Mouse (Mus musculus) forebrain, embryonic 13.5 days (tissue): ENCODE results near the gene Cdk2. TPM values are rescaled to one million over a fixed set of nuclear protein-coding genes. Genes with fewer than 3 reads are reported as not detected.

Experiments
- ATAC-seq: fragments of 200-750 bp; cut with Nextera tagmentation; 2 replicates; pipeline ENCODE4 v1.8.0; 2017
- H3K27ac ChIP-seq: fragments of 300-500 bp; sonication (generic); 2 replicates; pipeline ENCODE4 v1.5.1; 2015; ENCODE audit warnings: inconsistent platforms, mild to moderate bottlenecking, moderate library complexity
- H3K27me3 ChIP-seq: fragments of 300-500 bp; sonication (generic); 2 replicates; pipeline ENCODE4 v1.6.1; 2015; ENCODE audit warnings: mild to moderate bottlenecking, inconsistent platforms
- H3K36me3 ChIP-seq: fragments of 300-500 bp; sonication (generic); 2 replicates; pipeline ENCODE4 v1.6.1; 2015; ENCODE audit warnings: mild to moderate bottlenecking, inconsistent platforms; ENCODE audit not compliant: poor library complexity, severe bottlenecking
- H3K4me1 ChIP-seq: fragments of 300-500 bp; sonication (generic); 2 replicates; pipeline ENCODE4 v1.6.1; 2015; ENCODE audit warnings: inconsistent platforms
- H3K4me2 ChIP-seq: fragments of 300-500 bp; sonication (generic); 2 replicates; pipeline ENCODE4 v1.6.1; 2015; ENCODE audit warnings: inconsistent platforms, mild to moderate bottlenecking, moderate library complexity
- H3K4me3 ChIP-seq: fragments of 300-500 bp; sonication (generic); 2 replicates; pipeline ENCODE4 v1.5.1; 2015; ENCODE audit warnings: mild to moderate bottlenecking, inconsistent platforms
- H3K9ac ChIP-seq: fragments of 300-500 bp; sonication (generic); 2 replicates; pipeline ENCODE4 v1.6.1; 2015; ENCODE audit warnings: mild to moderate bottlenecking, inconsistent platforms
- H3K9me3 ChIP-seq: fragments of 300-500 bp; sonication (generic); replicated peaks from 2 replicates; pipeline ENCODE4 v1.6.1; 2016; ENCODE audit warnings: inconsistent platforms
- WGBS: fragments of 180-500 bp; shearing (Covaris S2); methylation state at CpG from one replicate; pipeline ENCODE4 v1.1.7; 2015; 5-methylcytosine and 5-hydroxymethylcytosine counted together
- polyA plus RNA-seq: library from polyadenylated mRNA; unstranded; fragments of >200 nt; fragmentation: Nextera tagmentation; extraction: Ambion mirVana; gene quantifications from 2 replicates; pipeline ENCODE4 v1.2.1, GENCODE M21; 2015

The Cdk2 gene
- polyA plus RNA-seq, 1 experiment from 2014 or later: 69.9 TPM

DNA sequence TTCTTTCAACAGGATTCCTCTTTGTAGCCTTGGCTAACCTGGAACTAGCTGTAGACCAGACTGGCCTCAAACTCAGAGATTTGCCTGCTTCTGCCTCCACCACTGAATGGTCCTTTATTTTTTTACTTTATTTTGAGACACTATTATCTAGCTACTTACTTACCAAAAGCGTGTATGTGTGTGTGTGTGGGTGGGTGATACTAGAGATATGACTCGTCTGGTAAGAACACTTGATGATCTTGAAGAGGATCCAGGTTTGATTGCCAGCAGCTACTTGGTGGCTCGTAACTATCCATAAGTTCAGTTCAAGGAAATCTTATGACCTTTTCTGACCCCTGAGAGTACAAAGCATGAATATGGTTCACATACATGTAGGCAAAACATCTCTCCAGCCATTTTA lies 39.5 kb downstream of the Cdk2 start:
- Histone ChIP-seq H3K4me1 (peaks cover 9% of the 10 kb centered on the region; the same call in 1 of the 2 replicates), H3K4me2 (no peak overlapping the region), H3K36me3 (no peaks in the 10 kb centered on the region), H3K27ac (no peak overlapping the region), H3K4me3 (no peak overlapping the region), H3K27me3 (no peaks in the 10 kb centered on the region), H3K9ac (no peak overlapping the region), H3K9me3 (no peaks in the 10 kb centered on the region)
- 92% methylated on average over 3 of the region's 3 CpGs for WGBS
- ATAC-seq: no peak

GRCm38 (mm10) chr10:128664808-128665207 lies 40.0 kb downstream of the Cdk2 start:
- H3K27ac ChIP-seq: no peak overlapping the region
- H3K4me3 ChIP-seq: no peak overlapping the region
- no peaks in the 10 kb centered on the region for H3K36me3 ChIP-seq
- H3K4me1 ChIP-seq: peaks cover 9% of the 10 kb centered on the region; the same call in 1 of the 2 replicates
- no peak overlapping the region for H3K9ac ChIP-seq
- no peaks in the 10 kb centered on the region for H3K9me3 ChIP-seq
- no peaks in the 10 kb centered on the region for H3K27me3 ChIP-seq
- WGBS: 68% methylated on average over 3 of the region's 3 CpGs
- H3K4me2 ChIP-seq: no peak overlapping the region
- no peak for ATAC-seq

DNA sequence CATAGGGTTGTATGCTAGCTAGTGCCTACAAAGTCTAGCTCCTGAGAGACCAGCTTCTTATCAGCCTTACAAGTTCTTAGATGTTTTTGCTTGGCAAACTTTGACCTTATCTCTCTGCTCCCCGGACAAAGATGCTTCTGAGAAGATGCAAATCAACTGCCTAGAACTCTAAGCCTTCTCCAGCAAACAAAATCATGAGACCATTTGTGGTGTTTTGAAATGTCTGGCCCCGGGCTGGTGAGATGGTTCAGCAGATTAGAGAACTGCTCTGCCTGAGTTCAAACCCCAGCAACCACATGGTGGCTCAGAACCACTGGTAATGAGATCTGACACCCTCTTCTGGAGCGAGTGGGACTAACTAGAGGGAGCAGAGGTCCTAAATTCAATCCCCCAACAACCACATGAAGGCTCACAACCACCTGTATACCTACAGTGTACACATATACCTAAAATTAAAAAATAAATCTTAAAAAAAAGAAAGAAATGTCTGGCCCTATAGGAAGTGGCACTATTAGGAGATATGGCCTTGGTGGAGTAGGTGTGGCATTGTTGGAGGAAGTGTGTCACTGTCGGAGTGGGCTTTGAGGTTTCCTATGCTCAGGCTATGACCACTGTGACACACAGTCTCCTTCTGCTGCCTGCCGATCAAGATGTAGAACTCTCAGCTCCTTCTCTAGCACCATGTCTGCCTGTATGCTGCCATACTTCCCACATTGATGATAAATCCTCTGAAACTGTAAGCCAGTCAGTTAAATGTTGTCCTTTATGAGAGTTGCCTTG lies 41.2 kb downstream of the Cdk2 start:
- Histone ChIP-seq H3K4me1 (0 out of 2 replicates have a peak, but pooled peaks cover 4% of the 10 kb centered on the region), H3K4me3 (no peak overlapping the region), H3K27ac (no peak overlapping the region), H3K36me3 (no peaks in the 10 kb centered on the region), H3K4me2 (no peak overlapping the region), H3K9me3 (no peaks in the 10 kb centered on the region), H3K27me3 (no peaks in the 10 kb centered on the region), H3K9ac (no peak overlapping the region)
- 74% methylated on average over 5 of the region's 5 CpGs for WGBS
- no peak for ATAC-seq

GRCm38 (mm10) chr10:128662465-128662864 lies 42.4 kb downstream of the Cdk2 start:
- Histone ChIP-seq H3K27ac (no peak overlapping the region), H3K4me2 (no peak overlapping the region), H3K4me1 (no peaks in the 10 kb centered on the region), H3K9me3 (no peaks in the 10 kb centered on the region), H3K27me3 (no peaks in the 10 kb centered on the region), H3K36me3 (no peaks in the 10 kb centered on the region), H3K9ac (no peak overlapping the region), H3K4me3 (no peak overlapping the region)
- ATAC-seq: no peak

- 58% methylated on average over 9 of the region's 9 CpGs for WGBS
These were observed 45.3 kb downstream of the Cdk2 start for GRCm38 (mm10) chr10:128659490-128659889.

DNA sequence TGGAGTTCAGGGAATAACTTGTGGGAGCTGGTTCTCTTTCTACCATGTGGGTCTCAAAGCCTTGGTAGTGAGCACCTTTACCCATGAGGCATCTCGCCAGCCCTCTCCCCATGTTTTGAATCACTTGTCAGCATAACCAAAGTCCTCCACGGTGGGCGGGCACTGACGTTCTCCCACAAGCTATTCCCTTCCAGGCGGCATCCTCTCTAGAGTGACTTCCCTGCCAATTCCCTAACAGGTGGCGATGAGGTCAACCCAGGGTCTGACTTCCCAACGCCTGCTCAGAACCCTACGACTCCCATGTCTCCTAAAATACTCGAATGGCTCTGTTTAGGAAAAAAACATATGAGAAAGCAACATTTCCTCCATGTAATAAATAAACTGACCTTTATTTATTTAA lies 47.0 kb downstream of the Cdk2 start:
- H3K4me3 ChIP-seq: no peak overlapping the region
- no peak for ATAC-seq
- WGBS: 71% methylated on average over 9 of the region's 9 CpGs

More at GRCm38 (mm10) chr10:128659490-128659889, 45.3 kb downstream of the Cdk2 start:
- H3K4me3 ChIP-seq: no peak overlapping the region
- no peaks in the 10 kb centered on the region for H3K36me3 ChIP-seq
- H3K27me3 ChIP-seq: no peaks in the 10 kb centered on the region
- no peaks in the 10 kb centered on the region for H3K9me3 ChIP-seq
- no peaks in the 10 kb centered on the region for H3K4me1 ChIP-seq
- no peak for ATAC-seq
- H3K9ac ChIP-seq: no peak overlapping the region
- H3K27ac ChIP-seq: no peak overlapping the region
- H3K4me2 ChIP-seq: no peak overlapping the region

DNA sequence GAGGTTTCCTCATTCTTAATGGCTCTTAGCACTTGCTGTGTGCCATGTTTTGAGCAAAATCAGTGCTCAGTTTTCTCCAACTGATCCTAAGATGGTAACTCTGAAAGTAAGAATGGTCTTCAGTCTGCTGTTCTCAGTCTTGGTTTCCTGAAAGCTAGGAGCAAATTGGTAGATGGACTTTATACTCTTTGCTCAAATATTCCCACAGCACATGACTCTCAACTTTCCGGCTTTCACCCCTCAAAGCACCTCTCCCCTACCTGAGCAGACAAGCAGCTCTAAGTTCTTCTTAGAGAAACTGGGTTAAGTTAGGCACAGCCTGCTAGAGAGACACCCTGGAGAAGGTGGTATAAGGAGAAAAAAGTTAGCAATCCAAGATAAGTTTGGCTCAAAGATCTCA lies 48.1 kb downstream of the Cdk2 start:
- no peak overlapping the region for H3K9ac ChIP-seq
- 98% methylated on average over 1 of the region's 1 CpGs for WGBS
- no peaks in the 10 kb centered on the region for H3K9me3 ChIP-seq

More for the DNA sequence above, 47.0 kb downstream of the Cdk2 start:
- Histone ChIP-seq H3K27ac (no peak overlapping the region), H3K4me2 (no peak overlapping the region), H3K9ac (no peak overlapping the region), H3K4me1 (no peaks in the 10 kb centered on the region), H3K9me3 (no peaks in the 10 kb centered on the region), H3K36me3 (no peaks in the 10 kb centered on the region), H3K27me3 (no peaks in the 10 kb centered on the region)

GRCm38 (mm10) chr10:128655254-128655653 lies 49.6 kb downstream of the Cdk2 start:
- 91% methylated on average over 3 of the region's 3 CpGs for WGBS

More for the DNA sequence above, 48.1 kb downstream of the Cdk2 start:
- Histone ChIP-seq H3K4me2 (no peak overlapping the region), H3K27ac (no peak overlapping the region), H3K4me1 (no peaks in the 10 kb centered on the region), H3K36me3 (no peaks in the 10 kb centered on the region), H3K27me3 (no peaks in the 10 kb centered on the region), H3K4me3 (no peak overlapping the region)
- no peak for ATAC-seq

GRCm38 (mm10) chr10:128653866-128654265 lies 51.0 kb downstream of the Cdk2 start:
- WGBS: 73% methylated on average over 4 of the region's 4 CpGs
- no peak for ATAC-seq
- Histone ChIP-seq H3K4me1 (no peaks in the 10 kb centered on the region), H3K27me3 (no peaks in the 10 kb centered on the region), H3K4me3 (no peak overlapping the region), H3K27ac (no peak overlapping the region), H3K9me3 (no peaks in the 10 kb centered on the region), H3K9ac (no peak overlapping the region), H3K4me2 (no peak overlapping the region), H3K36me3 (no peaks in the 10 kb centered on the region)

More at GRCm38 (mm10) chr10:128655254-128655653, 49.6 kb downstream of the Cdk2 start:
- H3K9me3 ChIP-seq: no peaks in the 10 kb centered on the region
- no peak overlapping the region for H3K4me3 ChIP-seq
- no peak overlapping the region for H3K4me2 ChIP-seq
- no peak overlapping the region for H3K27ac ChIP-seq
- ATAC-seq: no peak
- no peaks in the 10 kb centered on the region for H3K27me3 ChIP-seq
- no peaks in the 10 kb centered on the region for H3K36me3 ChIP-seq
- H3K4me1 ChIP-seq: no peaks in the 10 kb centered on the region
- no peak overlapping the region for H3K9ac ChIP-seq

Other genes starting within 250 kb of the Cdk2 start
- 166 and 168 TPM in 2 replicates for gene Smarcc2, start 245.8 kb downstream of the Cdk2 start, polyA plus RNA-seq
- 740 and 741 TPM in 2 replicates for gene Myl6, start 210.9 kb downstream of the Cdk2 start, polyA plus RNA-seq
- gene Myl6b, start 206.3 kb downstream of the Cdk2 start, polyA plus RNA-seq: 4.1 TPM in 2 replicates
- 7.0 and 7.7 TPM in 2 replicates for gene Esyt1, start 179.2 kb downstream of the Cdk2 start, polyA plus RNA-seq
- 18.3 and 19.4 TPM in 2 replicates for gene Zc3h10, start 157.3 kb downstream of the Cdk2 start, polyA plus RNA-seq
- 2,951 and 3,131 TPM in 2 replicates for gene Rpl41, start 155.7 kb downstream of the Cdk2 start, polyA plus RNA-seq
- gene Pa2g4, start 139.0 kb downstream of the Cdk2 start, polyA plus RNA-seq: 173 and 186 TPM in 2 replicates
- 0.12 and 0.28 TPM in 2 replicates for gene Erbb3, start 115.4 kb downstream of the Cdk2 start, polyA plus RNA-seq
- 531 and 638 TPM in 2 replicates for gene Rps26, start 78.3 kb downstream of the Cdk2 start, polyA plus RNA-seq
- 7.3 and 8.1 TPM in 2 replicates for gene Ikzf4, start 59.0 kb downstream of the Cdk2 start, polyA plus RNA-seq
- 9.3 and 10.8 TPM in 2 replicates for gene Suox, start 31.0 kb downstream of the Cdk2 start, polyA plus RNA-seq
- gene Rab5b, start 8.8 kb downstream of the Cdk2 start, polyA plus RNA-seq: 88.3 and 93.1 TPM in 2 replicates
- gene Pmel, start 836 bp downstream of the Cdk2 start, polyA plus RNA-seq: 0.17 and 0.21 TPM in 2 replicates
- gene Dgka, start 39.8 kb upstream of the Cdk2 start, polyA plus RNA-seq: 3.0 and 3.6 TPM in 2 replicates
- 49.6 and 50.2 TPM in 2 replicates for gene Pym1, start 42.9 kb upstream of the Cdk2 start, polyA plus RNA-seq
- 0.35 and 0.38 TPM in 2 replicates for gene Mmp19, start 85.9 kb upstream of the Cdk2 start, polyA plus RNA-seq
- gene Dnajc14, start 99.0 kb upstream of the Cdk2 start, polyA plus RNA-seq: 52.2 and 55.9 TPM in 2 replicates
- 14.9 and 16.3 TPM in 2 replicates for gene Tmem198b, start 99.3 kb upstream of the Cdk2 start, polyA plus RNA-seq
- gene Sarnp, start 112.3 kb upstream of the Cdk2 start, polyA plus RNA-seq: 244 and 278 TPM in 2 replicates
- 46.5 and 51.1 TPM in 2 replicates for gene Ormdl2, start 116.6 kb upstream of the Cdk2 start, polyA plus RNA-seq
- 8.9 and 9.0 TPM in 2 replicates for gene Gdf11, start 186.7 kb upstream of the Cdk2 start, polyA plus RNA-seq
- gene Cd63, start 196.0 kb upstream of the Cdk2 start, polyA plus RNA-seq: 127 and 130 TPM in 2 replicates
- 10.7 and 16.0 TPM in 2 replicates for gene Rdh5, start 217.9 kb upstream of the Cdk2 start, polyA plus RNA-seq
- 241 and 243 TPM in 2 replicates for gene Bloc1s1, start 219.0 kb upstream of the Cdk2 start, polyA plus RNA-seq
- 0.63 and 0.83 TPM in 2 replicates for gene Itga7, start 228.8 kb upstream of the Cdk2 start, polyA plus RNA-seq